Comparison of ENCODE assay signal across 22 mouse cellular contexts in genomic region chr19:24073155-24073554, GRCm38 (mm10). TPM values are rescaled to one million over a fixed set of nuclear protein-coding genes. Genes with fewer than 3 reads are reported as not detected.
DNase-seq lines count a peak whose midpoint lies in the region; TF ChIP-seq lines count a peak whose summit lies in the region.
"Had no signal": no experiment of that assay in that cellular context is flagged by ENCODE, and none has a peak within 500 bp of the region (broad histone marks: within the 10 kb centered on the region; RNA-seq: fewer than 3 reads in every experiment).

No protein-coding gene starts in this region.

- DNase-seq in ES-CJ7 (ENCODE audit: low read depth, low spot score) (peak; percentile 77), ES-E14 (ENCODE audit: low read depth, low spot score) (peak; percentile 7), ZHBTc4 (ENCODE audit: low read depth, low spot score) (peak; percentile 57), adipocyte (ENCODE audit: low spot score) (no peak), MN1 (ENCODE audit: low spot score) (no peak)
- DNase-seq: adrenal gland, adult 2 months; adrenal gland, postnatal 10 days; adrenal gland, postnatal 25 days; cerebellum, adult 11 months; cerebellum, adult 18-20 months; cerebellum, adult 8-10 months; cerebellum, adult 9-11 months; cerebellum, postnatal 14 days; cerebellum, postnatal 36 days; embryo, embryonic 11 days had no signal

- H3K27ac ChIP-seq in ES-E14 (ENCODE audit: insufficient read depth, low read depth, low read length, poor library complexity, severe bottlenecking): no peak overlapping the region
- H3K27ac ChIP-seq: embryonic facial prominence, embryonic 13.5 days; embryonic facial prominence, embryonic 15.5 days; forebrain, embryonic 10.5 days; forebrain, embryonic 12.5 days had no signal

- no peaks in the 10 kb centered on the region for H3K36me3 ChIP-seq in ES-E14 (ENCODE audit: control insufficient read depth, insufficient read depth, low read length, poor library complexity, severe bottlenecking)
- H3K36me3 ChIP-seq: embryonic facial prominence, embryonic 13.5 days; embryonic facial prominence, embryonic 15.5 days; forebrain, embryonic 10.5 days; forebrain, embryonic 12.5 days had no signal

- H3K9me3 ChIP-seq in ES-E14 (ENCODE audit: control insufficient read depth, insufficient read depth, low read depth, low read length): no peaks in the 10 kb centered on the region
- H3K9me3 ChIP-seq: embryonic facial prominence, embryonic 15.5 days; forebrain, embryonic 10.5 days; forebrain, embryonic 12.5 days had no signal

- H3K4me1 ChIP-seq in ES-E14 (ENCODE audit: control insufficient read depth in 2 of 2, insufficient read depth in 2 of 2, low read length in 2 of 2, poor library complexity in 1 of 2): peaks cover 0 to 2% of the 10 kb centered on the region in 2 experiments; a peak in 1 of 4 replicates
- H3K4me1 ChIP-seq: embryonic facial prominence, embryonic 13.5 days; embryonic facial prominence, embryonic 15.5 days; forebrain, embryonic 10.5 days; forebrain, embryonic 12.5 days had no signal

- no peak overlapping the region for H3K4me3 ChIP-seq in ES-E14 (ENCODE audit: insufficient read depth in 1 of 2, low read depth in 1 of 2, low read length in 2 of 2, poor library complexity in 1 of 2, severe bottlenecking in 1 of 2)
- H3K4me3 ChIP-seq: embryonic facial prominence, embryonic 13.5 days; embryonic facial prominence, embryonic 15.5 days; erythroblast, embryonic 14.5 days; forebrain, embryonic 10.5 days; forebrain, embryonic 12.5 days had no signal

- H3K9ac ChIP-seq in ES-E14 (ENCODE audit: insufficient read depth, low read depth, low read length, poor library complexity, severe bottlenecking): no peak overlapping the region
- H3K9ac ChIP-seq: embryonic facial prominence, embryonic 13.5 days; embryonic facial prominence, embryonic 15.5 days; forebrain, embryonic 12.5 days had no signal

- in situ Hi-C loops in ES-E14 (cut with MboI; ENCODE audit: low sequenced_read_pairs in 2 of 2, unreplicated experiment in 2 of 2): no loop called here

TF ChIP-seq in ES-E14, 5 proteins besides CTCF, POLR2A, EP300 and RAD21:
- TF ChIP-seq CHD2 (IDR thresholded peaks at IDR 0.05; ENCODE audit: low read depth, low read length) (no peak), HCFC1 (IDR thresholded peaks at IDR 0.05; ENCODE audit: borderline replicate concordance, insufficient read depth, low read length) (no peak), ZNF384 (IDR thresholded peaks at IDR 0.05; ENCODE audit: low read depth, low read length) (no peak), MAFK (IDR thresholded peaks at IDR 0.05; ENCODE audit: insufficient read depth, low read depth, low read length) (no peak), ZC3H11A (IDR thresholded peaks at IDR 0.05; ENCODE audit: borderline replicate concordance, low read depth, low read length) (no peak)

RNA-seq across cellular contexts. Expression of gene Fam189a2, which starts 42.3 kb away (rescaled TPM):
- 1.2 and 1.6 TPM in 2 replicates for total RNA-seq in ES-E14 (2012; rRNA removed)
- total RNA-seq: common myeloid progenitor, adult 5-6 weeks; MEL had no signal

Comparison
In these comparisons a context has a peak if more than half of its experiments do, and no peak if none do; other contexts are left out.
1. DNase-seq: peak in ES-CJ7 (single experiment), ES-E14 (single experiment) and ZHBTc4 (single experiment); none in adipocyte (single experiment) and MN1 (single experiment).